Mouse (Mus musculus): ENCODE results near the gene Khdc3.
"Not testable (repeated sequence)": the region's sequence is repeated elsewhere in the genome, so short reads cannot be mapped to it uniquely, and the experiment has no call there.

The Khdc3 gene

DNA sequence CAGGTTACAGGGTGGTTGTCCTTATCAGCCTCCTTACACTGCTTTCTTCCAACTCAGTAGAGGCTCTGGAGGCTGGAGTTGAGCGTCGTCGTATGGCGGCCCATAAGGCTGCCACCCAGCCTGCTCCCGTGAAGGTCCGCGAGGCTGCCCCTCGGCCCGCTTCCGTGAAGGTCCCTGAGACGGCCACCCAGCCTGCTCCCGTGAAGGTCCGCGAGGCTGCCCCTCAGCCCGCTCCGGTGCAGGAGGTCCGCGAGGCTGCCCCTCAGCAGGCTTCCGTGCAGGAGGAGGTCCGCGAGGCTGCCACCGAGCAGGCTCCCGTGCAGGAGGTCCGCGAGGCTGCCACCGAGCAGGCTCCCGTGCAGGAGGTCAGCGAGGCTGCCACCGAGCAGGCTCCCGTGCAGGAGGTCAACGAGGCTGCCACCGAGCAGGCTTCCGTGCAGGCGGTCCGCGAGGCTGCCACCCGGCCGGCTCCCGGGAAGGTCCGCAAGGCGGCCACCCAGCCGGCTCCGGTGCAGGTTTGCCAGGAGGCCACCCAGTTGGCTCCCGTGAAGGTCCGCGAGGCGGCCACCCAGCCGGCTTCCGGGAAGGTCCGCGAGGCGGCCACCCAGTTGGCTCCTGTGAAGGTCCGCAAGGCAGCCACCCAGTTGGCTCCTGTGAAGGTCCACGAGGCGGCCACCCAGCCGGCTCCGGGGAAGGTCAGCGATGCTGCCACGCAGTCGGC, 1.7 kb downstream of the Khdc3 start:
- peak; percentile 58 for DNase-seq

DNA sequence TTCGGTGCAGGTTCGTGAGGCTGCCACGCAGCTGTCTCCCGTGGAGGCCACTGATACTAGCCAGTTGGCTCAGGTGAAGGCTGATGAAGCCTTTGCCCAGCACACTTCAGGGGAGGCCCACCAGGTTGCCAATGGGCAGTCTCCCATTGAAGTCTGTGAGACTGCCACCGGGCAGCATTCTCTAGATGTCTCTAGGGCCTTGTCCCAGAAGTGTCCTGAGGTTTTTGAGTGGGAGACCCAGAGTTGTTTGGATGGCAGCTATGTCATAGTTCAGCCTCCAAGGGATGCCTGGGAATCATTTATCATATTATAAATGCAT, 2.2 kb downstream of the Khdc3 start:
- DNase-seq, result no peak

DNA sequence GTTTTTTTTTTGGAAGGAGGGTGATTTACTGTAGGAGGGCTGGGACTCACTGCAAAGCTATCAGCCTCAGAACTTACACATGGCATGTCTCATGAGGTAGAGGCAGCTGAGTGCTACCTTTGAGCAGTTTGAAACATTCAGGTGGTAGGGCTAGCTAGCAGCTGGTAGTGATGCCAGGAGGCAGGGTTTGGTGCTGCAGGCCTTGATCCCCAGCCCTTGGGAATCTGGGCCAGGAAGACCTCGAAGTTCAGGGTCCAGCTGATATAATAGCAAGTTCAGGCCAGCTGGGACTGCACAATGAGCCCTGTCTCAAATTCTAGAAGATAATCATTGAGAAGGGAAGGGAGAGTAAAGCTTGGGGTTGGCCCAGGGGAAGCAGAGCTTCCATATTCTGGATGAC, 3.5 kb downstream of the Khdc3 start:
- DNase-seq, result no peak

DNA sequence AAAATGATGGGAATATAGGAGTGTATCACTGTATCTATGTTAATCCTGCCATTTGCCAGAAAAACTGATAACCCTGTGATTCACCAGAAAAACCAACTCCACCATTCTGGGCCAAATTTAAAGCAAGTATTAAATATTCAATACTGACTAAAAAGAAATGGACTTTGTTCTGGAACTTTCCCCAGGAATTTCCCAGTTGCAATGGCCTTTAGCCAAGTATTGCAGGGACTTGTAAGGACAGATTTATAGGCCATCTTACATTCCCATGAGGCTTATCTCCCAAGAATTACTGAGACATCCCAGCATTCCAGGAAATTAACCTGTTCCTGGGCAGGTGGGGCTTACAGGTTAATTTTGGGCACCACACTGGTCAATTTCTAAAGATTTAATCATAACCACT, 4.1 kb downstream of the Khdc3 start:
- DNase-seq, result no peak

DNA sequence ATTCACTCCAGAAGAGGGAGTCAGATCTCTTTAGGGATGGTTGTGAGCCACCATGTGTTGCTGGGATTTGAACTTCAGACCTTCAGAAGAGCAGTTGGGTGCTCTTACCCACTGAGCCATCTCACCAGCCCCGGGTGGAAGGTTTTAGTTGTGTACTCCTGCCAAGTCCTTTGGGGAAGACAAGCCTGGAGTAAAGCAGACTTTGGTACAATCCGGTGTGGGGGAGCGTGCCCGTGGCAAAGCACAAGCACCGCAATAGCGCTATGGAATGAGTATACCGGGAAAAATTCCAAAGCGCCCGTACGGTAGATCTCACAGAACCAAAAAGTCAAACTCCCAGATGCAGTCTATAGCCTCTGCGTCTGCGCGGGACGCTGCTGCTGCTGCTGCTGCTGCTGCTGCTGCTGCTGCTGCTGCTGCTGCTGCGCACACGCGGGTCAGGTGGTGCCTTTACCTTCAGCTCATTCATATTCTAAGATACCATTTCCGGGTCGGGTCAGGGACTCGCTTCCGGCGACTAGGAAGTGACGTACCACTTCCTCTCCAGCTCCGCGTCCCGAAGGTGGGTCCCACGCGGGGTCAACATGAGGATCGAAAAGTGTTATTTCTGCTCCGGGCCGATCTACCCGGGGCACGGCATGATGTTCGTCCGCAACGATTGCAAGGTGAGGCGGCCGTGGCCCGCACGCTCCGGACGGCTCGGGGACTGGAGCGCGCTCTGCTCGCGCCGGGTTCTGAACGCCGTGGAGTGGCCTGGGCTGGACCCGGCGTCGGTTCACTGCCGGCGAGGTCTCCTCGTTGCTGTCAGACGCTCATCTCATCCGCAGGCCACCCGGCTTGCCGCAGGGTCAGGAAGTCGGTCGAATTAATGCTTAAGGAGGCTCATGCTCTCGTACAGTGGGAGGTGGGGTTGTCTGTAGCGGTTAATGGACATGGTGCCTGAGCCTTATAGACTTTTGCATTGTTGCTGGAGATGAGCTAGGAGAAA, 11.6 kb downstream of the Khdc3 start, which contains the start of gene Rsl24d1:
Gene Rsl24d1 (plus strand): TSS at position 508 of the 988 bp plus-strand sequence.
- peak; percentile 77 for DNase-seq

DNA sequence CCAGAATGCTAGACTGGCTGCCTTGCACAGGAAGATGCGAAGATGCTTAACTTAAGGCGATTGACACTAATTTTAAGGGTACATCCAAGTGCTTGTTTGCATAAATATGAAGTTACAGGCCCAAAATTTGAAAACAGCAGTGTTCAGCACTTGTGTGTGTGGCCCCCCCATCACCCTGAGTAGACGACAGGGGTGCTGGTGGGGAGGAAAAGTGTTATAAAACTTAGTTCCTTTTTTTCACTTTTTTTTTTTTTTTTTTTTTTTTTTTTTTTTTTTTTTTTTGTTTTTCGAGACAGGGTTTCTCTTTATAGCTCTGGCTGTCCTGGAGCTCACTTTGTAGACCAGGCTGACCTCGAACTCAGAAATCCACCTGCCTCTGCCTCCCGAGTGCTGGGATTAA, 15.1 kb downstream of the Khdc3 start:
- not testable (repeated sequence) for DNase-seq

DNA sequence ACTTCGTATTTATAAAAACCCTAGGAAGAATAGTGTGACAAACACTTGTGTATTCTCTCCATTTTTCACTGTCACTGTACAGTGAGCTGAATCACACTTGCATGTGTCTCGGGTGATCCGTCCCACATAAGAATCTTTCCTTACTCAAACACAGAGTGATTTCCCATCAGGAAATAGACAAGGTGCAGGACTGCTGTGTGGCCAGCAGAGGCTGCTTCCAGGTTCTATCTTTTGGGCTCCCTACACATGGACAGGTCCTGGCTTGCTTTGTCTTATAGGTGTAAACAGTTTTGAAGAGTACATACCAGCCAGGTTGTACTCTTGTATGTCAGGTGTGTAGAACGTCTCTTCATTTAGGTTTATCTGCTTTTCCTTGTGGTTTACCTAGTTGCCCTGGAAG, 16.4 kb downstream of the Khdc3 start:
- DNase-seq, result no peak

DNA sequence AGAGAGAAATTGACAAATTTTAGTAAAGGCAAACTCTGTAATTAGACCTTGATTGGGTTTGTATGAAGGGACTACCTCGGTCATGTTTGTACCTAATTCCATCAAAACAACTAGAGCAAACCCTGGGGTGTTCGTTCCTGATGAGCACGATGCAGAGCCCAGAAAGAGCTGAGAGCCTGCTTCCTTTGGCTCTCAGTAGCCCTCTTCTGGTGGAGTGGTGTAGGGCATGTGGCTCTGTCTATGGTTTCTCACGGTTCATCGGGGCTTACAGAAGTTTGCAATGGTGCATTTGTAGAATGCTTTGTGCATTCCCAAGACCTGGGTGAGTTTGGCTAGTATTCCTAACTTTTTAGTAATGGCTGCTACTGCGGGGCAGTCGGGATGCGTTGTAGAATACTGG, 20.1 kb downstream of the Khdc3 start:
- DNase-seq, result peak; percentile 62

DNA sequence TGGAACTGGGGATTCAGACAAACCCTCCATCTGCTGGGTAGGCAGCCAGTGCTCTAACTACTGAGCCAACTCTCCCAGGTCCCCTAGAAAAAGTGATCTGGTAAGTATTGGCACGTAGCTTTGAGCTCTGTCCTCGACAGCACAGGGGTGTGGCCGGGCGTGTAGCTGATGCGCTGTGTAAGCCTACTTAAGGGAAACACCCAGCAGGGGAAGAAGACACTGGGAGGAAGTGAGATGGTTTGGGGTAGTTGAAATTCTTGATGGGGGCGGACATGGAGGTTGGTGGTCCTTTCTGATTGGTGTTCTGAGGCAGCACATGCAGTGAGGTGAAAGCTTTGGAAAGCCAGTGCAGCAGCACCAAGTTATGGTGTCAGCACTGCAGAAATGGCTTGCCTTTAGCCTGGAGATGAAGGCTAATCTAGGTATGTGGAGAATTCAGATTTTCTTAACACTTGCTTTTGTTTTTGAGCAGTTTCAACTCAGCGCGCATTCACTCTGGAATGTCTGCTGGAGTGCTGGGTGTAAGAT, 23.5 kb downstream of the Khdc3 start:
- DNase-seq, result no peak

DNA sequence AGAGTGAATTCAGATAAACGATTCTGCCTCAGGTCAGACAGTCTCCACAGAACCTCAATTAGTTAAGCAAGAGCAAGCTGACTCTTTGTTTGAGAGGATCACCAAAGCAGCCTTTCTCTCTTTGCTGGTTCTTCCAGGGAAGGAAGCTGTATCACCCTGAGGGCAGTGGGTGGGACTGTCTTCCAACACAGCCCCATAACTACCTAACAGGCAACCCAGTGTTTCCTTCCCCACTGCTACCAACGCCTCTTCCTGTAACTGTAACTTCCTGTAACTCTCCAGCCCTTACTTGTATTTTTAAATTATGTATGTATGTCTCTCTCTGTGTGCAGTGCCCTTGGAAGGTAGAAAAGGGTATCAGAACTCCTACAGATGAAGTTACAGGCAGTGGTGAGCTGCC, 25.8 kb downstream of the Khdc3 start:
- DNase-seq, result no peak

DNA sequence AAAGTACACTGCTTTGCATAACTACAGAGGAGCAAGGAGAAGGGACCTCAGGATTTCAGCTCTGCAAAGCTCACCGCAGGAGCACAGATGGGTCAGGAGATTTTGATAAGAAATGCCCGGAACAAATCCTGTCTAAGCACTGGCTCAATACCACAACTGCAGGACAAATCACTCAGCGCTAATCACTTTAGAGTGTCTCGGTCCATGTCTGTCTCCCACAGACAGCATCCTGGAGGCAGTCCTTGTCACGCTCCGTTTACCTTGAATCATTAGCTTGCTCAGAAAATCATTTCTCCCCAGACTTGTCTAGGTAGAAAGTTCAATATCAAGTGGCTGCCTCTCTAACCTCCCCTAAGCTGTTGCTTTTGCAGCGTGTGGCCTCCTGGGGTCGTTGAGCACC, 28.2 kb downstream of the Khdc3 start:
- DNase-seq, result no peak

DNA sequence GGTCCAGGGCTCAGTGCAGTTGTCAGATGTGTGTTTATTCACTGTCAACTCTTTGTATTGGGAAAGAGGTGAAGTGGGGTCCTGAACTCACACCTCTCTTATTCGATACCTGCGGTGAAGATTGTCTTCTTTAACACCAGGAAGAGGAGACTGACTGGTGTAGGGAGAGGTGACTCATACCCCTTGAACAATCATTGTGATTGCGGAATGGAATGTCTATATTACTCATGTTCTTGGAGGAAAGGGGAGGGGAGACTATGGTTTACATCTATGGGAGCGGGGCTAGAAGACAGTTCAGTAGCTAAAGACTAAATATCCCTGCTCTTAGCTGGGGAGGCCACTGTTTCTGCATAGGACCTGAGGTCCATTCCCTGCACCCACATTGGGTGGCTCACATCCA, 28.9 kb downstream of the Khdc3 start:
- no peak for DNase-seq

DNA sequence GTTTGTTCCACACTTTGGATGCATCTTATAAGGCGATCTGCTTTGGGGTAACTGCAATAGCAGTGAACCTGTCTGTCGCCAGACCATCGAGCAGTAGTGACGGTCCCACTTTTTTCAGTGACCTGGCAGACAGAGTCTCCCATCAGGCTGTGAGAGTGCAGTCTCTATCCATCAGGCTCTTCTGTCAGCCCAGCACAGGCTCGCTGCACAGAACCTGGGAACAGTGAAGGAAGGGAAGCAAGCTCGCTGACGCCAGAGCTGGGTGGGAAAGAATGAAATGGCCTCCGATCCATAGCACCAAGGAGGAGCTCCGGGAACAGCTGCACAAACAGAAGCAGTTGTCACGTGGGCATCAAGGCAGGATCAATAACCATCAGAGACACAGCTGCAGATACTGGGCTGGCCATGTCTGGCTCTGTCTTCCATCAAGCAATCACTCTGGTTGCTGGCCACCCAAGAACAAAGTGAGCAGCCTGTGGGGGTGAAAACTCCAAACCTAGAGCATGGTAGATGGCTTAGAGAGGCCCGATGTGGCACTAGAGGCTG, 35.8 kb downstream of the Khdc3 start:
- no peak for DNase-seq
